Mouse (Mus musculus) thymus, adult 2 months (tissue): ENCODE data around the gene Gsap. TPM values are rescaled to one million over a fixed set of nuclear protein-coding genes. Genes with fewer than 3 reads are reported as not detected.

Experiments
- DNase-seq: peaks from one replicate; pipeline ENCODE4 v3.0.0; 2021
- H3K27ac ChIP-seq: fragments of 200-500 bp; 2 replicates; pipeline ENCODE4 v1.5.1; 2012; ENCODE audit warnings: low read length, control low read depth; ENCODE audit not compliant: control insufficient read depth, insufficient read depth
- H3K27me3 ChIP-seq: fragments of 200-500 bp; 2 replicates; pipeline ENCODE4 v1.6.1; 2012; ENCODE audit warnings: mild to moderate bottlenecking, low read length, moderate library complexity, mixed read lengths; ENCODE audit not compliant: control insufficient read depth, insufficient read depth
- H3K36me3 ChIP-seq: fragments of 200-500 bp; 2 replicates; pipeline ENCODE4 v1.6.1; 2012; ENCODE audit warnings: mild to moderate bottlenecking, low read length, moderate library complexity; ENCODE audit not compliant: control insufficient read depth, insufficient read depth
- H3K4me1 ChIP-seq: fragments of 200-500 bp; replicated peaks from 2 replicates; pipeline ENCODE4 v1.6.1; 2012; ENCODE audit warnings: low read length; ENCODE audit not compliant: control insufficient read depth, insufficient read depth
- H3K4me3 ChIP-seq: fragments of 200-500 bp; 2 replicates; pipeline ENCODE4 v1.5.1; 2012; ENCODE audit warnings: mild to moderate bottlenecking, low read length, control low read depth, moderate library complexity; ENCODE audit not compliant: control insufficient read depth, insufficient read depth
- CTCF ChIP-seq: fragments of 200-500 bp; IDR thresholded peaks from 2 replicates; pipeline ENCODE4 v1.5.1; 2012; ENCODE audit warnings: mild to moderate bottlenecking, control low read depth, low read length, moderate library complexity, borderline replicate concordance; ENCODE audit not compliant: control insufficient read depth, poor library complexity, insufficient read depth; ENCODE audit errors: extremely low read depth
- POLR2A ChIP-seq: fragments of 200-500 bp; IDR thresholded peaks from 2 replicates; pipeline ENCODE4 v1.6.1; 2012; ENCODE audit warnings: mild to moderate bottlenecking, low read length, control low read depth, moderate library complexity; ENCODE audit not compliant: control insufficient read depth, poor library complexity, insufficient read depth; ENCODE audit errors: extremely low read depth
- WGBS: fragments of 180-500 bp; shearing (Covaris S2); methylation state at CpG from one replicate; pipeline ENCODE4 v1.1.7; 2018; 5-methylcytosine and 5-hydroxymethylcytosine counted together
- polyA plus RNA-seq: library from polyadenylated mRNA; depleted of rRNA; stranded (reverse); fragments of >200 nt; gene quantifications from 2 replicates; pipeline ENCODE4 v1.2.3, GENCODE M21; 2012

The Gsap gene
- polyA plus RNA-seq, 1 experiment = 4.3 TPM

GRCm38 (mm10) chr5:21168689-21169345, 17.2 kb upstream of the Gsap start:
- Histone ChIP-seq H3K4me1 (no peaks in the 10 kb centered on the region), H3K36me3 (no peaks in the 10 kb centered on the region), H3K27me3 (no peaks in the 10 kb centered on the region), H3K4me3 (no peak overlapping the region), H3K27ac (no peak overlapping the region)
- no peak for DNase-seq
- TF ChIP-seq POLR2A (no peak), CTCF (no peak)
- 88% methylated on average over 8 of the region's 8 CpGs for WGBS

GRCm38 (mm10) chr5:21169346-21169745, 16.7 kb upstream of the Gsap start:
- Histone ChIP-seq H3K4me3 (no peak overlapping the region), H3K4me1 (no peaks in the 10 kb centered on the region), H3K36me3 (no peaks in the 10 kb centered on the region), H3K27me3 (no peaks in the 10 kb centered on the region), H3K27ac (no peak overlapping the region)
- 96% methylated on average over 3 of the region's 3 CpGs for WGBS
- DNase-seq = no peak
- TF ChIP-seq CTCF (no peak), POLR2A (no peak)

GRCm38 (mm10) chr5:21169877-21170276, 16.2 kb upstream of the Gsap start:
- DNase-seq = no peak
- H3K4me1 ChIP-seq = no peaks in the 10 kb centered on the region
- no peaks in the 10 kb centered on the region for H3K36me3 ChIP-seq
- H3K27ac ChIP-seq = no peak overlapping the region
- TF ChIP-seq CTCF (no peak), POLR2A (no peak)
- H3K4me3 ChIP-seq = no peak overlapping the region
- H3K27me3 ChIP-seq = no peaks in the 10 kb centered on the region
- 91% methylated on average over 1 of the region's 1 CpGs for WGBS

- no peak for DNase-seq
- no peak overlapping the region for H3K27ac ChIP-seq
- WGBS = 87% methylated on average over 4 of the region's 4 CpGs
- no peaks in the 10 kb centered on the region for H3K36me3 ChIP-seq
- H3K27me3 ChIP-seq = no peaks in the 10 kb centered on the region
- H3K4me3 ChIP-seq = no peak overlapping the region
- H3K4me1 ChIP-seq = no peaks in the 10 kb centered on the region
- TF ChIP-seq CTCF (no peak), POLR2A (no peak)
These were observed 15.6 kb upstream of the Gsap start for GRCm38 (mm10) chr5:21170440-21170839.

- TF ChIP-seq POLR2A = no peak
- no peak for TF ChIP-seq CTCF
- Histone ChIP-seq H3K4me3 (no peak overlapping the region), H3K4me1 (no peaks in the 10 kb centered on the region), H3K36me3 (no peaks in the 10 kb centered on the region), H3K27me3 (no peaks in the 10 kb centered on the region), H3K27ac (no peak overlapping the region)
- DNase-seq = no peak
- WGBS = 89% methylated on average over 5 of the region's 5 CpGs
These were observed 15.2 kb upstream of the Gsap start for GRCm38 (mm10) chr5:21170898-21171297.

GRCm38 (mm10) chr5:21171336-21171735, 14.7 kb upstream of the Gsap start:
- WGBS = 83% methylated on average over 6 of the region's 6 CpGs
- H3K4me3 ChIP-seq = no peak overlapping the region
- DNase-seq = no peak
- H3K4me1 ChIP-seq = no peaks in the 10 kb centered on the region
- TF ChIP-seq CTCF = no peak
- TF ChIP-seq POLR2A = no peak
- no peaks in the 10 kb centered on the region for H3K36me3 ChIP-seq
- H3K27me3 ChIP-seq = no peaks in the 10 kb centered on the region
- no peak overlapping the region for H3K27ac ChIP-seq

- no peaks in the 10 kb centered on the region for H3K36me3 ChIP-seq
- no peaks in the 10 kb centered on the region for H3K4me1 ChIP-seq
- 94% methylated on average over 3 of the region's 3 CpGs for WGBS
- no peak for DNase-seq
- no peaks in the 10 kb centered on the region for H3K27me3 ChIP-seq
- no peak overlapping the region for H3K27ac ChIP-seq
- TF ChIP-seq POLR2A = no peak
- no peak for TF ChIP-seq CTCF
- no peak overlapping the region for H3K4me3 ChIP-seq
These were observed 13.7 kb upstream of the Gsap start for GRCm38 (mm10) chr5:21172316-21172715.
